Mouse (Mus musculus) frontal cortex, postnatal 25 days (tissue): Measurements from ENCODE around the gene Tmem132b.

Experiments
- DNase-seq, 2 experiments: peaks; one replicate each; pipeline ENCODE4 v3.0.0; 2022; ENCODE audit warnings: low spot score in 2 of 2

Tmem132b gene

GRCm38 (mm10) chr5:125515006-125515405 lies 16.6 kb upstream of the Tmem132b start:
- no peak for DNase-seq

- DNase-seq = peak in 1 of 2 experiments; percentile 41
Measured at GRCm38 (mm10) chr5:125518640-125519039, 12.9 kb upstream of the Tmem132b start.

GRCm38 (mm10) chr5:125520930-125521590 lies 10.5 kb upstream of the Tmem132b start:
- DNase-seq = no peak

- DNase-seq = no peak
Measured at GRCm38 (mm10) chr5:125523361-125523760, 8.2 kb upstream of the Tmem132b start.

- DNase-seq = no peak
Measured at GRCm38 (mm10) chr5:125525516-125525915, 6.1 kb upstream of the Tmem132b start.

GRCm38 (mm10) chr5:125526464-125526863 lies 5.1 kb upstream of the Tmem132b start:
- DNase-seq = no peak

- DNase-seq = peak; percentile 84 to 89
Measured at GRCm38 (mm10) chr5:125529109-125529508, 2.5 kb upstream of the Tmem132b start.

GRCm38 (mm10) chr5:125532191-125532544 lies 594 bp downstream of the Tmem132b start:
- peak in 1 of 2 experiments; percentile 50 for DNase-seq

- DNase-seq = no peak
Measured at GRCm38 (mm10) chr5:125532545-125533224, 1.1 kb downstream of the Tmem132b start.

- peak; percentile 31 to 39 for DNase-seq
Measured at GRCm38 (mm10) chr5:125533225-125533900, 1.8 kb downstream of the Tmem132b start.

GRCm38 (mm10) chr5:125534168-125534610 lies 2.6 kb downstream of the Tmem132b start:
- DNase-seq = no peak

- DNase-seq = peak; percentile 43 to 63
Measured at GRCm38 (mm10) chr5:125534611-125535324, 3.2 kb downstream of the Tmem132b start.

- no peak for DNase-seq
Measured at GRCm38 (mm10) chr5:125545090-125545489, 13.5 kb downstream of the Tmem132b start.

- DNase-seq = no peak
Measured at GRCm38 (mm10) chr5:125546293-125546692, 14.7 kb downstream of the Tmem132b start.

- DNase-seq = no peak
Measured at GRCm38 (mm10) chr5:125549750-125550489, 18.3 kb downstream of the Tmem132b start.

GRCm38 (mm10) chr5:125555732-125556131 lies 24.2 kb downstream of the Tmem132b start:
- no peak for DNase-seq

- no peak for DNase-seq
Measured at GRCm38 (mm10) chr5:125563492-125563891, 31.9 kb downstream of the Tmem132b start.

- no peak for DNase-seq
Measured at GRCm38 (mm10) chr5:125565725-125566124, 34.2 kb downstream of the Tmem132b start.

- DNase-seq = no peak
Measured at GRCm38 (mm10) chr5:125568457-125568856, 36.9 kb downstream of the Tmem132b start.

- no peak for DNase-seq
Measured at GRCm38 (mm10) chr5:125572011-125572410, 40.4 kb downstream of the Tmem132b start.

GRCm38 (mm10) chr5:125574886-125575285 lies 43.3 kb downstream of the Tmem132b start:
- DNase-seq = no peak
